Comparison of ENCODE assay signal across 8 mouse cellular contexts in genomic region chr6:8209047-8209865, GRCm38 (mm10). TPM values are rescaled to one million over a fixed set of nuclear protein-coding genes. Genes with fewer than 3 reads are reported as not detected.
DNase-seq lines count a peak whose midpoint lies in the region; ATAC-seq and TF ChIP-seq lines count a peak whose summit lies in the region.

Gene Mios (plus strand): TSS chr6:8209222.

- no peak for TF ChIP-seq CTCF in bone marrow, adult 2 months (IDR thresholded peaks at IDR 0.05; ENCODE audit: control insufficient read depth, insufficient read depth, low read length)

- H3K4me1 ChIP-seq in bone marrow, adult 2 months (ENCODE audit: control insufficient read depth, insufficient read depth, low read length) = no peaks in the 10 kb centered on the region; the same call in 1 of the 2 replicates
- peaks cover 8% of the 10 kb centered on the region for H3K4me1 ChIP-seq in embryonic facial prominence, embryonic 15.5 days
- peaks cover 8% of the 10 kb centered on the region; the same call in 1 of the 2 replicates for H3K4me1 ChIP-seq in heart, embryonic 10.5 days
- peaks cover 9% of the 10 kb centered on the region; the same call in 1 of the 2 replicates for H3K4me1 ChIP-seq in kidney, embryonic 15.5 days

- H3K9me3 ChIP-seq in embryonic facial prominence, embryonic 15.5 days (replicated peaks) = no peaks in the 10 kb centered on the region
- no peaks in the 10 kb centered on the region for H3K9me3 ChIP-seq in heart, embryonic 10.5 days
- H3K9me3 ChIP-seq in kidney, embryonic 15.5 days (replicated peaks) = no peaks in the 10 kb centered on the region

- H3K36me3 ChIP-seq in embryonic facial prominence, embryonic 15.5 days = no peaks in the 10 kb centered on the region
- peaks cover 3% of the 10 kb centered on the region; the same call in 1 of the 2 replicates for H3K36me3 ChIP-seq in heart, embryonic 10.5 days
- H3K36me3 ChIP-seq in kidney, embryonic 15.5 days = peaks cover 12% of the 10 kb centered on the region

- DNase-seq in 416B (ENCODE audit: low read depth) (peak; percentile 88), liver (peak; percentile 93)
- DNase-seq in heart, embryonic 10.5 days (ENCODE audit: low spot score) = peak; percentile 96
- DNase-seq in spleen, postnatal 4 days (ENCODE audit: low spot score in 2 of 2) = peak; percentile 86 to 94

- H3K9ac ChIP-seq in embryonic facial prominence, embryonic 15.5 days = peak within 1 kb of the TSS; percentile 68
- peak within 1 kb of the TSS; percentile 83 for H3K9ac ChIP-seq in kidney, embryonic 15.5 days

- peak within 1 kb of the TSS; percentile 39 for H3K4me2 ChIP-seq in embryonic facial prominence, embryonic 15.5 days (replicated peaks)
- H3K4me2 ChIP-seq in kidney, embryonic 15.5 days = peak within 1 kb of the TSS; percentile 64

- ATAC-seq in embryonic facial prominence, embryonic 15.5 days (ENCODE audit: insufficient number of reproducible peaks, low FRiP score, low TSS enrichment, low read depth) = peak; percentile 96
- peak; percentile 98 for ATAC-seq in kidney, embryonic 15.5 days (replicated peaks; ENCODE audit: low FRiP score)
- peak; percentile 93 for ATAC-seq in monocyte, adult 5-6 weeks (replicated peaks; ENCODE audit: insufficient number of reproducible peaks, low FRiP score, low TSS enrichment, poor library complexity, severe bottlenecking)

- no peaks in the 10 kb centered on the region for H3K27me3 ChIP-seq in embryonic facial prominence, embryonic 15.5 days
- no peaks in the 10 kb centered on the region for H3K27me3 ChIP-seq in heart, embryonic 10.5 days (ENCODE audit: insufficient read depth, poor library complexity, severe bottlenecking)
- no peaks in the 10 kb centered on the region for H3K27me3 ChIP-seq in kidney, embryonic 15.5 days

- H3K4me3 ChIP-seq in bone marrow, adult 2 months (replicated peaks; ENCODE audit: control insufficient read depth, low read depth, low read length) = peak within 1 kb of the TSS; percentile 64
- H3K4me3 ChIP-seq in embryonic facial prominence, embryonic 15.5 days (replicated peaks) = peak within 1 kb of the TSS; percentile 79
- H3K4me3 ChIP-seq in heart, embryonic 10.5 days = peak within 1 kb of the TSS; percentile 89
- peak within 1 kb of the TSS; percentile 87 for H3K4me3 ChIP-seq in kidney, embryonic 15.5 days (replicated peaks)

- 0 out of 2 replicates have a peak, but pooled peaks have one; percentile 62 for TF ChIP-seq POLR2A in bone marrow, adult 2 months (IDR thresholded peaks at IDR 0.05; ENCODE audit: borderline replicate concordance, control insufficient read depth, low read depth, low read length)

- WGBS in bone marrow, adult 2 months = under 1% methylated on average over 90 of the region's 90 CpGs
- under 1% methylated on average over 76 of the region's 90 CpGs for WGBS in embryonic facial prominence, embryonic 15.5 days
- under 1% methylated on average over 90 of the region's 90 CpGs for WGBS in heart, embryonic 10.5 days
- under 1% methylated on average over 89 of the region's 90 CpGs for WGBS in kidney, embryonic 15.5 days

- peak within 1 kb of the TSS; percentile 91 for H3K27ac ChIP-seq in bone marrow, adult 2 months (ENCODE audit: control insufficient read depth, insufficient read depth, low read depth, low read length, poor library complexity)
- H3K27ac ChIP-seq in embryonic facial prominence, embryonic 15.5 days (replicated peaks) = peak within 1 kb of the TSS; percentile 92
- peak within 1 kb of the TSS; percentile 99 for H3K27ac ChIP-seq in heart, embryonic 10.5 days
- peak within 1 kb of the TSS; percentile 98 for H3K27ac ChIP-seq in kidney, embryonic 15.5 days

RNA-seq across cellular contexts. Expression of gene Mios, which starts in this region (rescaled TPM):
- polyA plus RNA-seq in bone marrow, adult 2 months (2011; ENCODE audit: insufficient read depth, insufficient read length, low replicate concordance, missing spikeins) = 6.1 and 8.8 TPM in 2 replicates
- polyA plus RNA-seq in embryonic facial prominence, embryonic 15.5 days (2015; fragmentation: Nextera tagmentation; extraction: Ambion mirVana) = 21.4 and 22.9 TPM in 2 replicates
- 22.0 and 23.9 TPM in 2 replicates for polyA plus RNA-seq in heart, embryonic 10.5 days (2016; fragmentation: Nextera tagmentation; extraction: Ambion mirVana)
- polyA plus RNA-seq in kidney, embryonic 15.5 days (2015; fragmentation: Nextera tagmentation; extraction: Ambion mirVana) = 24.5 and 25.1 TPM in 2 replicates
- total RNA-seq in monocyte, adult 5-6 weeks (2017) = 16.5 to 18.9 TPM (median 17.0 TPM) in 3 replicates

Comparison
In these comparisons a context has a peak if more than half of its experiments do, and no peak if none do; other contexts are left out.
1. Peak in every context shown above with its lines: DNase-seq, ATAC-seq, H3K4me3 ChIP-seq and H3K27ac ChIP-seq.